Mouse (Mus musculus): ENCODE measurements around the gene Azgp1. TPM values are rescaled to one million over a fixed set of nuclear protein-coding genes. Genes with fewer than 3 reads are reported as not detected.
"Not testable (repeated sequence)": the region's sequence is repeated elsewhere in the genome, so short reads cannot be mapped to it uniquely, and the experiment has no call there.

The Azgp1 gene
- polyA plus RNA-seq, 1 experiment from 2014 or later = not detected

DNA sequence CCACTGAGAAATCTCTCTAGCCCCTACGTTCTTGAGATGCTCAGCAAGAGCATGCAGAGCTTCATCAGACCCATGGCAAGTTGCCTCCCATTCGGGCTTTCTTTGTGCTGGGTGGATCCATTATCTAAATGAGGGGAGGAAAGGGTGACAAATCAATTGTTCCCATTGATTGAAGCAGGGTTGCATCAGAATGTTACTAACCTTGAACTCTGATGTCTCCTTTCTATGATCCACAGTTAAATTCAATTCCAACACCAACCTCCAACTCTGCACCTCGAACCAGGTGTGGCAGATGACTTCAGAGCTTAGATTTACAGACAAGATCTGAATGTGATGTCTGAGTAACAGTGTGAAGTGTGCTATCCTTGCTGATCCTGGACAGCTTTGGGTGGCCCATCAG lies 6.6 kb upstream of the Azgp1 start:
- H3K4me2 ChIP-seq = no peak overlapping the region
- H3K9ac ChIP-seq = no peak overlapping the region
- H3K27ac ChIP-seq = no peak overlapping the region
- H3K36me3 ChIP-seq (ENCODE audit: poor library complexity, severe bottlenecking) = no peaks in the 10 kb centered on the region
- no peaks in the 10 kb centered on the region for H3K4me1 ChIP-seq
- ATAC-seq = no peak
- H3K4me3 ChIP-seq = no peak overlapping the region
- H3K27me3 ChIP-seq = no peaks in the 10 kb centered on the region
- 69% methylated on average over 3 of the region's 3 CpGs for WGBS
- no peaks in the 10 kb centered on the region for H3K9me3 ChIP-seq (replicated peaks)

DNA sequence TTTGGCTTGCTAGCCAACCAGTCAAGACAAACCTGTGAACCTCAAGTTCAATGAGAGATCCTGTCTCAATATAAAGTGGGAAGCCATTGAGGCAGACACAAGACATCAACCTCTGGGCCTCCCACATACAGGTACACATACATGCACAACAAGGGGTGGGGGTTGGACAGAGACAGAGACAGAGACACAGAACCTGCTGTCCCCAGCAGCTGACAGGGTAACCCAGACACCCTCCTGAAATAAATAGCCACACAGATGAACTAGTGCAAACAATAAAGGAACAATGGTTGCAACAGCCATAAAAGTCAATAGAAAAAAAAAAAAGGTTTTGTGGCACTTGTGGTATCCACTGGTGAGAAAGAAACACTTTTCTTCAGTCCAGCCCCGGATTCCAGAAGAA lies 5.9 kb upstream of the Azgp1 start:
- 43% methylated on average over 1 of the region's 1 CpGs for WGBS
- no peak for ATAC-seq

DNA sequence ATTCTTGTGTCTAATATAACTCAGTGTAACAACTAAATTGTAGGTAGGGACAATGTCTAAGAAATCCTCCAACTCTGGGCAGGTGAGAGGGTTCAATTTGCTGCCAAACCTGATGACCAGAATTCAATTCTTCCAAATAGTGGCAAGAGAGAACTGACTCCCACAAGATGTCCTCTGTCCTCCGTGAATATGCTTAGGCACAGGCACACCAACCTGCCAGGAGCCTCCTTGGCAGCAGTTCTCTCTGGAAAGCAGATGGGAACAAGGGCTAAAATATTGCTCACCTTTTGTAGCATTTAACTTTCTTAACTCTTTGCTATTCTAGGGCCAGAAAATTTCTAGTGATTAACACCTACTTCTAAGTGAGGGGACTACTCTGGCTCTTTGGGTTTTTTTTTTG lies 4.0 kb upstream of the Azgp1 start:
- Histone ChIP-seq H3K4me2 (no peak overlapping the region), H3K27me3 (no peaks in the 10 kb centered on the region), H3K27ac (no peak overlapping the region), H3K4me3 (no peak overlapping the region), H3K9me3 (replicated peaks) (no peaks in the 10 kb centered on the region), H3K4me1 (no peaks in the 10 kb centered on the region), H3K9ac (no peak overlapping the region), H3K36me3 (ENCODE audit: poor library complexity, severe bottlenecking) (no peaks in the 10 kb centered on the region)
- ATAC-seq = no peak
- WGBS = 34% methylated on average over 1 of the region's 1 CpGs

More for the DNA sequence above, 5.9 kb upstream of the Azgp1 start:
- Histone ChIP-seq H3K4me1 (no peaks in the 10 kb centered on the region), H3K9me3 (replicated peaks) (no peaks in the 10 kb centered on the region), H3K9ac (no peak overlapping the region), H3K27ac (no peak overlapping the region), H3K27me3 (no peaks in the 10 kb centered on the region), H3K36me3 (ENCODE audit: poor library complexity, severe bottlenecking) (no peaks in the 10 kb centered on the region), H3K4me2 (no peak overlapping the region), H3K4me3 (no peak overlapping the region)

DNA sequence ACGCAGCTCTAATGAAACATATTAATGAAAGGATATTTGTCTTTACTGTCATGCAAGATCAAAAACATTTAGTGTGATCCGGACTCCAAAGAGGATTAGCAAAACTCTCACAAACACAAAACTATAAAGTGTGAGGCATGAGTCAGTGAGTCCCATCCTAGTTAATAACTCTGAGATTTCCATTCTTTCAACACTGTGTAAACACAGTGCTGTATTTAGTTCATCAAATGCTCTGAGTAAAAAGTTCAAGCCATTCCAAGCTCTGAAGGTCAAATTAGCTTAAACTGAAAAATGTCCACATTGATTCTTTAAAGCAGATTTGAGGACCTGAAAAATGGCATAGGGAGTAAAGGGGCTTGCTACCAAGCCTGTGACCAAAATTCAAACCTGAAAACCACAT lies 2.2 kb upstream of the Azgp1 start:
- H3K9me3 ChIP-seq (replicated peaks) = no peaks in the 10 kb centered on the region
- H3K27me3 ChIP-seq = no peaks in the 10 kb centered on the region
- H3K4me1 ChIP-seq = no peaks in the 10 kb centered on the region
- H3K4me3 ChIP-seq = no peak overlapping the region
- H3K27ac ChIP-seq = no peak overlapping the region
- 73% methylated on average over 2 of the region's 2 CpGs for WGBS
- ATAC-seq = no peak
- H3K9ac ChIP-seq = no peak overlapping the region
- no peaks in the 10 kb centered on the region for H3K36me3 ChIP-seq (ENCODE audit: poor library complexity, severe bottlenecking)
- no peak overlapping the region for H3K4me2 ChIP-seq

DNA sequence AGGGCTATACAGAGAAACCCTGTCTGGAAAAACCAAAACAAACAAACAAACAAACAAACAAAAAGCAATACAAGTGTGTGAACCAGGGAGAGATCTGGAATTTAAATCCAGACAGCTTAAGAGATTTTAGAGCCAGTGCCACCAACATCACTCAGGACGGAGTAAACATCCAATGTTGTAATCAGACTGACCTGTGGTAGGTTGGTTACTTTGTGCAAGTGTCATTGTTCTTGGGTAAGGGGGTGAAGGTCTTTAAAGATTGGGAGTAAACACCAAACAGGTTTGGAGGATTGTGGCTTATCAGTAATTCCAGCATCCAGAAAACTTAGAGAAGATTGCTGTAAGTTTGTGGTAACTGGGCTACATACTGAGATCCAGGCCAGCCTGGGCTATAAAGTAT lies 5.0 kb downstream of the Azgp1 start:
- H3K4me1 ChIP-seq = no peaks in the 10 kb centered on the region
- no peaks in the 10 kb centered on the region for H3K27me3 ChIP-seq
- H3K27ac ChIP-seq = no peak overlapping the region
- H3K36me3 ChIP-seq (ENCODE audit: poor library complexity, severe bottlenecking) = no peaks in the 10 kb centered on the region
- H3K9ac ChIP-seq = no peak overlapping the region
- no peak for ATAC-seq
- H3K4me3 ChIP-seq = no peak overlapping the region
- 84% methylated on average over 1 of the region's 1 CpGs for WGBS
- no peak overlapping the region for H3K4me2 ChIP-seq
- H3K9me3 ChIP-seq (replicated peaks) = no peaks in the 10 kb centered on the region

DNA sequence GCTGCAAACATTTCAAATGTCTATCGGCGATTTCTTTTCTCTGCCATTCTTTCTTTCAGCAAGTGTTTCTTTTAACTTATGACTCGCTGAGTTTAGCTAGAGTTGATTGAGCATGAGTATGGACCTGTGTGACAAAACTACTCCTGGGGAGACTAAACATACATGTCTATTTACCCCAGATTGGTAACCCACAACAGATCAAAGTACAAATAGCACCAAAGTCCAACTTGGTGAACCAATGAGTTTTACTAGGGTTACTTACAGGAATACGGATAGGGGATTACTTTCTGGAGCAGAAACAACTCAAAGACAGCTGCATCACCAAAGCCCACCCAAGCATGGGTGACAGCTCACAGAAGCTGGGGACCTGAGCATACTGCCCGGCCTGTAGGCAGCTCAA lies 28.1 kb downstream of the Azgp1 start:
- no peak overlapping the region for H3K4me3 ChIP-seq

DNA sequence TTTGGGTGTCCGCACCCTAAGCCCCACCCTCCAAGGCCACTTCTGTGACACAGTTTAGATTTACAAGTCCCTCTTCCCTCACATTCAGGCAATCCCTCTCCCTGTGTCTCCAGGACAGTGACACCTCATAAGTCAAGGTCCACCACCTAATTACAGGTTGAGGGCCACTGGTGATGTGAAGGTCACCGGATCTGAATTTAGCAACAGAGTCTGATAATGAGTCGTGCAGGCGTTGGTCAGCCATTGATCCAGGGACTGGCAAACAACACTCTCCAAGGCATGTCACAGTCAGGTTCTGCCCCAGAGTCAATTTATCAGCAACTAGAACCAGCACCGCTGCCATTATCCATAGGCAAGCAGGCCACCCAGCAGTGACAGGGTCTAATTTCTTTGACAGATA lies 31.1 kb downstream of the Azgp1 start:
- no peaks in the 10 kb centered on the region for H3K4me1 ChIP-seq
- WGBS = 95% methylated on average over 5 of the region's 5 CpGs
- H3K36me3 ChIP-seq (ENCODE audit: poor library complexity, severe bottlenecking) = no peaks in the 10 kb centered on the region
- H3K9me3 ChIP-seq (replicated peaks) = no peaks in the 10 kb centered on the region
- H3K9ac ChIP-seq = no peak overlapping the region
- no peaks in the 10 kb centered on the region for H3K27me3 ChIP-seq
- ATAC-seq = no peak
- no peak overlapping the region for H3K4me2 ChIP-seq
- no peak overlapping the region for H3K27ac ChIP-seq
- H3K4me3 ChIP-seq = no peak overlapping the region

More for the DNA sequence above, 28.1 kb downstream of the Azgp1 start:
- Histone ChIP-seq H3K4me2 (no peak overlapping the region), H3K36me3 (ENCODE audit: poor library complexity, severe bottlenecking) (no peaks in the 10 kb centered on the region), H3K27ac (no peak overlapping the region), H3K4me1 (no peaks in the 10 kb centered on the region), H3K27me3 (no peaks in the 10 kb centered on the region), H3K9me3 (replicated peaks) (0 out of 2 replicates have a peak, but pooled peaks cover 5% of the 10 kb centered on the region), H3K9ac (no peak overlapping the region)
- ATAC-seq = no peak
- 91% methylated on average over 5 of the region's 5 CpGs for WGBS

DNA sequence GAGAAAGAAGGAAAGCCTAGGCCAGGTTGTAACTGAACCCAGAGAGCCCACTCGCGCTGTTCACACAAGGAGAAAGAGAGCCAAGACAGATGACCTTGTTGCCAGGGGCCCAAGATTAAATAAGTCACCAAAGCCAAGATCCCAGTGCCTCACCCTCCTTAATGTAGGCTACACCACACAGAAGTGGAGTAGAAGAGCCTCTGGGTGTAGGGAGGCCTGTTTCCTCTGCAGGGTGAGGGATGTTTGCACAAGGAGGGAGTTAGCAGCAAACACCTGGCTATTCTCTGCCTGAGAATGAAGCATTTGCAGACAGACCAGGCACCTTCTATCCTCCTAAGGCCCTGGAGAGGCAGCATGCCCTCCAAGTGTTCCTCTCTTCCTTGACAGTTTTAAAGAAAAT lies 35.2 kb downstream of the Azgp1 start:
- WGBS = 89% methylated on average over 2 of the region's 2 CpGs
- Histone ChIP-seq H3K36me3 (ENCODE audit: poor library complexity, severe bottlenecking) (no peaks in the 10 kb centered on the region), H3K4me2 (no peak overlapping the region), H3K27ac (no peak overlapping the region), H3K9ac (no peak overlapping the region), H3K4me3 (no peak overlapping the region), H3K4me1 (no peaks in the 10 kb centered on the region), H3K27me3 (no peaks in the 10 kb centered on the region), H3K9me3 (replicated peaks) (no peaks in the 10 kb centered on the region)
- ATAC-seq = no peak

DNA sequence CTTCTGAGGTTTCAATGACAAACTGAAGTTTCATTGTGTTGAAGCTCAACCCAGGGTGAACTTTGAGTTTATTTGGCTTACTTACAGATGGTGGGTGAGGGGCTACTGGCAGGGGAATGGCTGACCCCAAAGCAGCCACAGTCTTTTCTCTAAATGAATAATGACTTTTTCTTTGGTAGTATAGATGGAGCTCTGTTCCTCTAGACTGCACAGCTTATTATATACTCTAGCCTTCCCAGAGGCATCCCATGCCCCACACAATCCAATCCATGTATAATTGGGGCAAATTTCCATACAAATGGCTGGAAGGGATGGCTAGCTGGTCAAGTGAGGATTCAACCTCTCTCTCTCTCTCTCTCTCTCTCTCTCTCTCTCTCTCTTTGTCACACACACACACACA lies 35.7 kb downstream of the Azgp1 start:
- H3K4me1 ChIP-seq = no peaks in the 10 kb centered on the region
- H3K27ac ChIP-seq = no peak overlapping the region
- H3K36me3 ChIP-seq (ENCODE audit: poor library complexity, severe bottlenecking) = no peaks in the 10 kb centered on the region
- no peak for ATAC-seq
- H3K4me2 ChIP-seq = no peak overlapping the region
- H3K27me3 ChIP-seq = no peaks in the 10 kb centered on the region
- no peak overlapping the region for H3K9ac ChIP-seq
- no peak overlapping the region for H3K4me3 ChIP-seq
- no peaks in the 10 kb centered on the region for H3K9me3 ChIP-seq (replicated peaks)

DNA sequence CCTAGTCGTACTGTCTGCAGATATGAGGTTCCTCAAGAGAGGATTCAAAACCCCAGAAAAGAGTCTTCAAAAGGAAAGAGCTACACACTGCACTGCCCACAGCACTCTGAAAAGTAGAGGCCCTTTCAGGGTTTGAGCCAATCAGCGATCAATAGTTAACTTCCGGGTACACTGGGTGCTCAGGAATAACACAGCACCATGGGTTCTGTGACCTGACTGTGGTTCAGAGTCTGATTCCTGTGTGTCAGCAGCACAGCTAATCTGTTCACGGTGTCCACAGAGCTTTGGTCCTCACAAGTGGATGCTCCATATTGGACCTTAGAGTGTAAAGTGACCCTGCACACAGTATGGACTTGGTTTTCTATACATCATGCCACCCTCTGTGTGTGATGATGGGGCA lies 38.3 kb downstream of the Azgp1 start:
- H3K4me2 ChIP-seq; H3K36me3 ChIP-seq (ENCODE audit: poor library complexity, severe bottlenecking): not testable (repeated sequence)
- 95% methylated on average over 3 of the region's 4 CpGs for WGBS

DNA sequence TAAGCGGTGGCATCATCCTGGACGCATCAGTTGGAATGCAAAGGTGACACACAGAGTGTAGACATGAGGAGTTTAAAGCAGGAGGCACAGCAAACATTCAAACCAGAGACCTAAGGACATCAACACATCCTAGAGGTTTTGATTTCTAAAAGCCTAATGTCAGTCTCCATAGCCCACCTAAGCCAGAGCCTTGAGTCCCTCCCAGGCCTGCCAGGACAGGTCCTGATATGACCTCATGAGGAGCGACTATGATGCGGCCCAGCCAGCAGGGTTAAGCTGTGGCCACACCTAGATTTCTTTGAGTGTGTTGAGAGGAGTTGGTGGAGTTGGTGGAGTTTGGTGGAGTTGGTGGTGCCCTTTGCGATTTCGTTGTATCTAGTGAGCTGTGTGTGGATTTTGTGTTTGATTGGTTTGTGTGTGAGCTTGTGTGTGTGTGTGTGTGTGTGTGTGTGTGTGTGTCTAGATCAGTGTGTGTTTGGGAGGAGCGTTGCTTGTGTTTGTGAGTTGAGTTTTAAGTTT lies 39.7 kb downstream of the Azgp1 start, which contains the start of the genes Smok3a and Smok3b:
Gene Smok3a (plus strand): TSS at position 301 of the 519 bp plus-strand sequence.
Gene Smok3b (plus strand): TSS at position 469 of the 519 bp plus-strand sequence.
- ATAC-seq; H3K9ac ChIP-seq; H3K36me3 ChIP-seq (ENCODE audit: poor library complexity, severe bottlenecking); H3K9me3 ChIP-seq (replicated peaks); H3K4me2 ChIP-seq; H3K4me3 ChIP-seq; H3K27me3 ChIP-seq; H3K4me1 ChIP-seq; H3K27ac ChIP-seq: not testable (repeated sequence)
- 97% methylated on average over 4 of the region's 7 CpGs for WGBS

More for the DNA sequence above, 38.3 kb downstream of the Azgp1 start:
- H3K9ac ChIP-seq; H3K9me3 ChIP-seq (replicated peaks); H3K4me1 ChIP-seq; ATAC-seq; H3K4me3 ChIP-seq; H3K27me3 ChIP-seq; H3K27ac ChIP-seq: not testable (repeated sequence)
